Mouse (Mus musculus): ENCODE measurements around the gene Hs1bp3. TPM values are rescaled to one million over a fixed set of nuclear protein-coding genes. Genes with fewer than 3 reads are reported as not detected.
A peak's percentile ranks its signal among the peaks of the same experiment; 100 is the strongest.

Hs1bp3 gene
- polyA plus RNA-seq, 1 experiment from 2014 or later = 8.9 TPM

DNA sequence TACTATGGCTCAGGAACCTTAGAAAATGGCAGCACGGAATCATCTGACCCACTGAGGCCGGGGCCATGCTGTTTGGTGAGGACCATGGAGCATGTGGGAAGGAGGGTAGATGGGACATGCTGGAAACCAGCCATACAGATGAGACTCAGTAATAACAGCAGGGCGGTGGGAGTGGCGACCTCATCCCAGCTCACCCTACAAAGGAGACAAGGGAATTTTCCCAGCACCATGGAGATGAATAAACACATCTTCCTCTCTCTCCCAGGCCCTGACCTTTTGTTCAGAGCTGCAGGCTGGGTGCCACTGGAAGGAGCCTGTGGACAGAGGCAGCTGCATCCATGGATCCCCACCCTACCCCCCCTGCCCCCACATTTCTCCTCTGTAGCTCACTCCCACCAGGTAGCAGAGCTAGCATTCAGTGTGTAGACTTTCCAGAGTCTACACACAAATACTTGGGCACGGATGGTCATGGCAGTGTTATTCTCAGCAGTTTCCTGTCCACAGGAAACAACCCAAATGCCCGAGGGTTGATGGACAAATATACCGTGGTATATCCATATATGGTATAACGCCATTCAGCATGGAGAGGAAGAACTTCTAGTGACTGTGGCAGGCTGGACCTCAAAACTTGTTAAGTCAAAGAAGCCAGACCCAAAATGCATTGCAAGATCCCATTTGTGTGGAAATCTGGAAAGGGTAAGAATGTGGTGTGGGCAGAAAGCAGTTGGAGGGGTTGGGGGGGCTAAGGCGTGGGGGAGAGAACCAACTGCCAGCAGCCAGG is 35.7 kb downstream of the Hs1bp3 start:
- H3K27me3 ChIP-seq (ENCODE audit: control insufficient read depth, insufficient read depth, low read depth, low read length) = no peaks in the 10 kb centered on the region
- H3K4me1 ChIP-seq (ENCODE audit: control insufficient read depth, insufficient read depth, low read length) = no peaks in the 10 kb centered on the region
- WGBS = 69% methylated on average over 9 of the region's 9 CpGs
- H3K9ac ChIP-seq (ENCODE audit: low read depth, low read length) = no peak overlapping the region
- H3K4me2 ChIP-seq (ENCODE audit: low read length) = no peak overlapping the region
- no peaks in the 10 kb centered on the region for H3K9me3 ChIP-seq (replicated peaks; ENCODE audit: control insufficient read depth, low read length, poor library complexity, severe bottlenecking)
- ATAC-seq = no peak
- no peak overlapping the region for H3K27ac ChIP-seq (ENCODE audit: low read length)
- no peaks in the 10 kb centered on the region for H3K36me3 ChIP-seq (ENCODE audit: control insufficient read depth, insufficient read depth, low read length)
- H3K4me3 ChIP-seq (ENCODE audit: low read depth, low read length) = no peak overlapping the region

DNA sequence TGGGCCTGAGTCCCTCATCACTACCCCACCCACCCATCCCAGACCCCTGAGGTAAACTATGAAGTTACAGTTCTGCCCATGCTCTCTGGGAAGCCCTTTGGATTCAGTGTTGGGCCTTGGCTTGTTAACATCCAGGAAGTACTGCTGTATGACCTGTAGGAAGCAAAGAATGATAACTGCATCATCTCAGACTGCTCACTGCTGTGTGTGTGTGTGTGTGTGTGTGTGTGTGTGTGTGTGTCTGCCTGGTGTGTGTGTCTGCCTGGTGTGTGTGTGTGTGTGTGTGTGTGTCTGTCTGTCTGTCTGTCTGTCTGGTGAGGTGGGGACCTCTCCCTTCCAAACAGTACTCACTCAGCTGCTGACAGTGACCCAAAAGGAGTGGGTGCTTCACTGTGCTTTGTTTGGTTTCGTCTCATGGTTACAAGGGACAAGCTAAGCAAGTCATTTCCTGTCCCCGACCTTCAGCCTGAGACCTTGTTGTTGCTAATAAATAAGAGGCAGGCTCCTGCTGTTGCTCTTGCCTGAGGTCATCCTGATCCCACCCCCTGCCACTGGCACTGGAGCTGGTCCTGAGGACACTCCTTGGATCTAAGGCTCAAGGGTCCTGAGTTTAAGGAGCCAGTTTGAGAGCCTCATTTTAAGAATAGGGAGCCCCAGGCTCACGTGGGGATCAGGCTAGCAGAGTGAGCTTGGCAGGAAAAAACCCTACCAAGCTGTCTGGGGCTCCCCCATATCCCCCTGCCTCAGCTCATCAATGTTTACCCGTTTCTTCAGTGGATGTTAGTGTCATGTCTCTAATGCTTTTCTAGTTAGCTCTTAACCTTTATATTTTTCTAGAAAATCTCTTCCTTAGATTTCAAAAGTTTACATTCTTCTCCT is 38.0 kb downstream of the Hs1bp3 start:
- no peak for ATAC-seq
- WGBS = 48% methylated on average over 4 of the region's 4 CpGs
- H3K4me1 ChIP-seq (ENCODE audit: control insufficient read depth, insufficient read depth, low read length) = no peaks in the 10 kb centered on the region
- H3K9me3 ChIP-seq (replicated peaks; ENCODE audit: control insufficient read depth, low read length, poor library complexity, severe bottlenecking) = no peaks in the 10 kb centered on the region
- H3K9ac ChIP-seq (ENCODE audit: low read depth, low read length) = no peak overlapping the region
- no peaks in the 10 kb centered on the region for H3K27me3 ChIP-seq (ENCODE audit: control insufficient read depth, insufficient read depth, low read depth, low read length)
- no peak overlapping the region for H3K27ac ChIP-seq (ENCODE audit: low read length)
- H3K4me2 ChIP-seq (ENCODE audit: low read length) = no peak overlapping the region
- H3K36me3 ChIP-seq (ENCODE audit: control insufficient read depth, insufficient read depth, low read length) = no peaks in the 10 kb centered on the region
- no peak overlapping the region for H3K4me3 ChIP-seq (ENCODE audit: low read depth, low read length)

DNA sequence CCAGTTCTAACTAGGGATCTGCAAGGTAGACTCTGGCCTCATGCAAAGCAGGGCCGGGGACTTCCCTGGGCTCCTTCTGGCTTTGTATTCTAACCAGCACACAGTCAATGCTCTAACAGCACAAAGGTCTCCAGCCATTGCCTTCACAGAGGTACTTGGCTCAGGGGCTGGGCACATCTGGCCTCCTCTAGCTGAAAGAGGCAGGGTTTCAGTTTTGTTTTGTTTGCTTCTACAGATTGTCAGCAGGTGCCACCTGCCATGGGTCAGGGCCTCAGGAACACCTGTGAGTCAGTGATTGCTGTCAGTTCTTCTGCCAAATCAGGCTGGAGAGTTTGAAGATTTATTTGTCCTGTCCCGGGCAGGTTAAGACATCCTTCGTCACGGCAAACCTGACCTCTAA is 39.8 kb downstream of the Hs1bp3 start:
- WGBS = 84% methylated on average over 4 of the region's 4 CpGs
- Histone ChIP-seq H3K4me3 (ENCODE audit: low read depth, low read length) (no peak overlapping the region), H3K4me1 (ENCODE audit: control insufficient read depth, insufficient read depth, low read length) (no peaks in the 10 kb centered on the region), H3K9ac (ENCODE audit: low read depth, low read length) (no peak overlapping the region), H3K27me3 (ENCODE audit: control insufficient read depth, insufficient read depth, low read depth, low read length) (no peaks in the 10 kb centered on the region), H3K4me2 (ENCODE audit: low read length) (no peak overlapping the region), H3K9me3 (replicated peaks; ENCODE audit: control insufficient read depth, low read length, poor library complexity, severe bottlenecking) (no peaks in the 10 kb centered on the region), H3K36me3 (ENCODE audit: control insufficient read depth, insufficient read depth, low read length) (no peaks in the 10 kb centered on the region), H3K27ac (ENCODE audit: low read length) (no peak overlapping the region)
- no peak for ATAC-seq

DNA sequence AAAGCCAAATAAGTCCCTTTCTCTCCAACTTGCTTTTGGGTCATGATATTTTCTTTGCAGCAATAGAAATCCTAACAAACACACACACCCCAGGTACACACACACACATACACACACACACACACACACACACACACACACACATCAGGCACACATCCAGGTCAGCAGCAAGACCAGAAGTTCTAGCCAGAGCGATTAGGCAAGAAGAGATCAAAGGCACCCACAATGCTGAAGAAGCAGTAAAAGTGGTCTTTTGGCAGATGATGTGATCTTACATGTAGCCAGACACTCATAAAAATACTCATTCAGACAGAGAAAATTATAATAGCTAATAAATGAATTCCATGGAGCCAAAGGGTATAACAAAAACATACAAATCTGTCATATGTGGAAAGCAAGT is 41.0 kb downstream of the Hs1bp3 start:
- H3K4me3 ChIP-seq (ENCODE audit: low read depth, low read length) = no peak overlapping the region
- 89% methylated on average over 1 of the region's 1 CpGs for WGBS
- H3K9me3 ChIP-seq (replicated peaks; ENCODE audit: control insufficient read depth, low read length, poor library complexity, severe bottlenecking) = no peaks in the 10 kb centered on the region
- no peaks in the 10 kb centered on the region for H3K27me3 ChIP-seq (ENCODE audit: control insufficient read depth, insufficient read depth, low read depth, low read length)
- no peak for ATAC-seq
- H3K9ac ChIP-seq (ENCODE audit: low read depth, low read length) = no peak overlapping the region
- no peak overlapping the region for H3K4me2 ChIP-seq (ENCODE audit: low read length)
- H3K36me3 ChIP-seq (ENCODE audit: control insufficient read depth, insufficient read depth, low read length) = no peaks in the 10 kb centered on the region
- no peaks in the 10 kb centered on the region for H3K4me1 ChIP-seq (ENCODE audit: control insufficient read depth, insufficient read depth, low read length)
- H3K27ac ChIP-seq (ENCODE audit: low read length) = no peak overlapping the region

DNA sequence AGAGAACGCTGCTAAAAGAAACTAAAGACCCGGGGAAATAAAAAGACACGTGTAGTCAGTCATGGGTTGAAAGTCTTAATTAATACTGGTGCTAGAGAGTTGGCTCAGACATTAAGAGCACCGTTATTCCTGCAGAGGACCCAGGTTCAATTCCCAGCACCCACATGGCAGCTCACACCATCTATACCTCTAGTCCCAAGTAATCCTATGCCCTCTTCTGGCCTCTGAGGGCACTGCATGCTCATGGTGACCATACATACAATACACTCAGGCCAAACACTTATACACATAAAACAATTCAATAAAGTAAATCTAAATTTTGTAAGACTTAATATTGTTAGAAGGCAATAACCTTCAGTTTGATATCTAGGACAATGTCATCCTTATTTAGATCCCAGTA is 41.8 kb downstream of the Hs1bp3 start:
- WGBS = 97% methylated on average over 4 of the region's 4 CpGs
- H3K27ac ChIP-seq (ENCODE audit: low read length) = no peak overlapping the region
- H3K27me3 ChIP-seq (ENCODE audit: control insufficient read depth, insufficient read depth, low read depth, low read length) = no peaks in the 10 kb centered on the region

DNA sequence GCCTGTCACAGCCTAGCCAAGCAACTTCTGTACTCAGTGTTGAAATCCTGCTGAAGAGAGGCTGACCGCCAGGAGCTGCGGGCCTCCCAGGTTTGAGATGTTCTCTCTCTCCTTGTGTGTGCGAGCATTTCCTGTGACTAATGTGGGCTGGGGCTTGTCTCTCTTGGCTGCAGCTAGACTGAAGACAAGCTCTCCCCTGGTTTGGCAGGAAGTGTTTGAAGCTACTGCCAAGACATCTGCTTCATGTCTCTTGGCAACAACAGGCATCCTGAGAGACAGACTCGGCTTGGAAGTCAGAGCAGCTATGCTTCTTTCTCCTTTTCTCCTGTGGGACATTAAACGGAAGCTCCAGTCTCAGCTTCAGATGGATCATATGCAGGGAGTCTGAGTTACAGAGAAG is 44.2 kb downstream of the Hs1bp3 start:
- Histone ChIP-seq H3K9me3 (replicated peaks; ENCODE audit: control insufficient read depth, low read length, poor library complexity, severe bottlenecking) (no peaks in the 10 kb centered on the region), H3K4me3 (ENCODE audit: low read depth, low read length) (no peak overlapping the region), H3K9ac (ENCODE audit: low read depth, low read length) (no peak overlapping the region), H3K27ac (ENCODE audit: low read length) (peak overlapping the region; percentile 19), H3K4me2 (ENCODE audit: low read length) (no peak overlapping the region), H3K36me3 (ENCODE audit: control insufficient read depth, insufficient read depth, low read length) (no peaks in the 10 kb centered on the region), H3K27me3 (ENCODE audit: control insufficient read depth, insufficient read depth, low read depth, low read length) (no peaks in the 10 kb centered on the region), H3K4me1 (ENCODE audit: control insufficient read depth, insufficient read depth, low read length) (no peaks in the 10 kb centered on the region)
- WGBS = 58% methylated on average over 5 of the region's 5 CpGs
- ATAC-seq = peak; percentile 64

More for the DNA sequence above, 41.8 kb downstream of the Hs1bp3 start:
- H3K4me3 ChIP-seq (ENCODE audit: low read depth, low read length) = no peak overlapping the region
- H3K9ac ChIP-seq (ENCODE audit: low read depth, low read length) = no peak overlapping the region
- no peak overlapping the region for H3K4me2 ChIP-seq (ENCODE audit: low read length)
- H3K9me3 ChIP-seq (replicated peaks; ENCODE audit: control insufficient read depth, low read length, poor library complexity, severe bottlenecking) = no peaks in the 10 kb centered on the region
- H3K4me1 ChIP-seq (ENCODE audit: control insufficient read depth, insufficient read depth, low read length) = no peaks in the 10 kb centered on the region
- ATAC-seq = no peak
- H3K36me3 ChIP-seq (ENCODE audit: control insufficient read depth, insufficient read depth, low read length) = no peaks in the 10 kb centered on the region

DNA sequence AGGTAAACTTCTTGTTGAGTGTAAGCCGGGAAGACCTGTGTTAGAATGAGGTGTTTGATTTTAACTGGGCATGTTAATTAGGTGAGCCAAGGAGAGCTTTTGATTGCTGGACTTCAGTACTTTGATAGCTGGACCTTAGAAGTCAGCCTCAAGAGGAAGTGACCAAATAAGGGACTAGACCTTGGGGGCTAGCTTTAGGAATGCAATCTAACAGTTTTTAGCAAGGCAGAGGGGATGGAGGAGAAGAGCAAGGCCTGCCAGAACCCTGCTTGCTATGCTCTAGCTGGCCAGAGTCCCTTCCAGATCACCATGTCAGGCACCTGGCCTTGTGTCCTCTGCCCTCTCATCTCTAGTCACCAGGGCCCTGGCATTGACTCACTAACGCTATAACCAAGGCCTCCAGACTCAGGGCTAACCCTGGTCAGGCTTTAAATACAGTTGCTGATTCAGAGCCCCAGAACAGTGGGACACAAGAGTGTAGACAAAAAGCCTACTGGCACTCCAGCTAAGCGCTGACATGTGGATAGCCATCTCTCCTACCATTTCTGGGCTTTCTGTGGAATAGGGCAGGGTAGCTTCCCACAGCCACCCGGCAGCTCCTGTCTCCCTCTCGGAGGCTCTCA is 45.2 kb downstream of the Hs1bp3 start:
- H3K9me3 ChIP-seq (replicated peaks; ENCODE audit: control insufficient read depth, low read length, poor library complexity, severe bottlenecking) = no peaks in the 10 kb centered on the region
- H3K4me2 ChIP-seq (ENCODE audit: low read length) = no peak overlapping the region
- no peak for ATAC-seq
- H3K4me1 ChIP-seq (ENCODE audit: control insufficient read depth, insufficient read depth, low read length) = no peaks in the 10 kb centered on the region
- no peak overlapping the region for H3K27ac ChIP-seq (ENCODE audit: low read length)
- no peak overlapping the region for H3K4me3 ChIP-seq (ENCODE audit: low read depth, low read length)
- H3K9ac ChIP-seq (ENCODE audit: low read depth, low read length) = no peak overlapping the region
- no peaks in the 10 kb centered on the region for H3K36me3 ChIP-seq (ENCODE audit: control insufficient read depth, insufficient read depth, low read length)
- H3K27me3 ChIP-seq (ENCODE audit: control insufficient read depth, insufficient read depth, low read depth, low read length) = no peaks in the 10 kb centered on the region
- WGBS = 85% methylated on average over 5 of the region's 5 CpGs

DNA sequence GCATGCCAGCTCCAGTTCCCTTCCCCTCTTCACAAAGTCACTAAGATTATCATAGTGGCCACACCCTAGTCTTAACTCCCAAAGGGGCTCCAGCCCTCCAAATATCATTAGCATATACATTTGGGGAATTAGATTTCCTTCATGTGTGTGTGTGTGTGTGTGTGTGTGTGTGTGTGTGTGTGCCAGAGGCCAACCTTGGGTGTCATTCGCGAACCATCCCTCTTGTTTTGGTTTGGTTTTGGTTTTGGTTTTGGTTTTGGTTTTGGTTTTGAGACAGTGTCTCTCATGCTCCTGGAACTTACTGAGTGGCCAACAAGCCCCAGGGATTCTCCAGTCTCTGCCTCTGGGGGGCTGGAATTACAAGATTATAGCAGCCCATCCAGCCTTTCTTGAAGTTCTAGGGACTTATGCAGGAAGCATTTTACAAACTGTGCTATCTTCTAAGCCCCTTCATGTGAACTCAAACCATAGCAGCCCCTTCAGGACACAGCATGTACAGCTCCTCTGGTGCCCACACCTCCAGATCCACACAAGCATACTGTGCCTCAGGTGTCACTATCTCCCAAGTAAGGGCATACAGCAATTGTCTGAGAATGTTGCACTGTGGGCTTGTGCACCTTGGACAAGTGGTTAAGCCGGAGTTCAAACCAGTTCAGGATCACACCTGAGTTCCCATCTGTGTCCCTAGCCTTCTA is 46.3 kb downstream of the Hs1bp3 start:
- WGBS = 96% methylated on average over 3 of the region's 3 CpGs
- Histone ChIP-seq H3K27me3 (ENCODE audit: control insufficient read depth, insufficient read depth, low read depth, low read length) (no peaks in the 10 kb centered on the region), H3K4me3 (ENCODE audit: low read depth, low read length) (no peak overlapping the region), H3K36me3 (ENCODE audit: control insufficient read depth, insufficient read depth, low read length) (no peaks in the 10 kb centered on the region), H3K9ac (ENCODE audit: low read depth, low read length) (no peak overlapping the region), H3K4me2 (ENCODE audit: low read length) (no peak overlapping the region), H3K27ac (ENCODE audit: low read length) (no peak overlapping the region), H3K9me3 (replicated peaks; ENCODE audit: control insufficient read depth, low read length, poor library complexity, severe bottlenecking) (no peaks in the 10 kb centered on the region), H3K4me1 (ENCODE audit: control insufficient read depth, insufficient read depth, low read length) (peaks cover 6% of the 10 kb centered on the region; the same call in 1 of the 2 replicates)
- no peak for ATAC-seq

Measured in midbrain, embryonic 16.5 days (tissue).